Mouse (Mus musculus): ENCODE data around the gene Alk. TPM values are rescaled to one million over a fixed set of nuclear protein-coding genes. Genes with fewer than 3 reads are reported as not detected.

Alk gene
- total and polyA plus RNA-seq, 3 experiments = 0.02 TPM; not detected in 2

- TF ChIP-seq EP300 (IDR thresholded peaks at IDR 0.05; ENCODE audit: insufficient read depth, low read depth, low read length) = no peak
- TF ChIP-seq CTCF (IDR thresholded peaks at IDR 0.05) = no peak
- TF ChIP-seq POLR2A (IDR thresholded peaks at IDR 0.05; ENCODE audit: insufficient read depth, low read depth, low read length) = no peak
- no peaks in the 10 kb centered on the region for H3K27me3 ChIP-seq (ENCODE audit: control insufficient read depth, insufficient read depth, low read length)
- no peak overlapping the region for H3K27ac ChIP-seq
- no peaks in the 10 kb centered on the region for H3K36me3 ChIP-seq (ENCODE audit: control insufficient read depth, insufficient read depth, low read length)
- no peak for DNase-seq
- intact Hi-C loops (cut with DNase I) = no loop called here
- no peaks in the 10 kb centered on the region for H3K79me2 ChIP-seq (replicated peaks; ENCODE audit: control insufficient read depth, insufficient read depth, low read length)
- H3K9ac ChIP-seq (ENCODE audit: low read depth, low read length) = no peak overlapping the region
- 95% methylated on average over 4 of the region's 4 CpGs for WGBS
- H3K4me1 ChIP-seq (ENCODE audit: control insufficient read depth, insufficient read depth, low read length) = no peaks in the 10 kb centered on the region
- H3K4me3 ChIP-seq = no peak overlapping the region
Observed at GRCm38 (mm10) chr17:72111528-72111927, 492.9 kb downstream of the Alk start.

GRCm38 (mm10) chr17:72087261-72087703 lies 517.1 kb downstream of the Alk start:
- TF ChIP-seq EP300 (IDR thresholded peaks at IDR 0.05; ENCODE audit: insufficient read depth, low read depth, low read length) (no peak), CTCF (IDR thresholded peaks at IDR 0.05) (peak; percentile 18; the same call in 1 of the 2 replicates)
- Histone ChIP-seq H3K27ac (no peak overlapping the region), H3K4me1 (ENCODE audit: control insufficient read depth, insufficient read depth, low read length) (no peaks in the 10 kb centered on the region), H3K27me3 (ENCODE audit: control insufficient read depth, insufficient read depth, low read length) (no peaks in the 10 kb centered on the region), H3K36me3 (ENCODE audit: control insufficient read depth, insufficient read depth, low read length) (no peaks in the 10 kb centered on the region), H3K9ac (ENCODE audit: low read depth, low read length) (no peak overlapping the region), H3K79me2 (replicated peaks; ENCODE audit: control insufficient read depth, insufficient read depth, low read length) (no peaks in the 10 kb centered on the region), H3K4me3 (no peak overlapping the region)
- intact Hi-C loops (cut with DNase I) = no loop called here
- DNase-seq = no peak
- WGBS = 63% methylated on average over 12 of the region's 12 CpGs

- Histone ChIP-seq H3K4me3 (no peak overlapping the region), H3K79me2 (replicated peaks; ENCODE audit: control insufficient read depth, insufficient read depth, low read length) (no peaks in the 10 kb centered on the region), H3K27me3 (ENCODE audit: control insufficient read depth, insufficient read depth, low read length) (no peaks in the 10 kb centered on the region), H3K36me3 (ENCODE audit: control insufficient read depth, insufficient read depth, low read length) (no peaks in the 10 kb centered on the region), H3K4me1 (ENCODE audit: control insufficient read depth, insufficient read depth, low read length) (no peaks in the 10 kb centered on the region), H3K9ac (ENCODE audit: low read depth, low read length) (no peak overlapping the region), H3K27ac (no peak overlapping the region)
- no peak for DNase-seq
- TF ChIP-seq POLR2A (IDR thresholded peaks at IDR 0.05; ENCODE audit: insufficient read depth, low read depth, low read length) = no peak
- no peak for TF ChIP-seq EP300 (IDR thresholded peaks at IDR 0.05; ENCODE audit: insufficient read depth, low read depth, low read length)
- no peak for TF ChIP-seq CTCF (IDR thresholded peaks at IDR 0.05)
- intact Hi-C loops (cut with DNase I) = no loop called here
- WGBS = 76% methylated on average over 2 of the region's 2 CpGs
Observed at GRCm38 (mm10) chr17:72081396-72081795, 523.0 kb downstream of the Alk start.

- H3K9ac ChIP-seq (ENCODE audit: low read depth, low read length) = no peak overlapping the region
- H3K4me1 ChIP-seq (ENCODE audit: control insufficient read depth, insufficient read depth, low read length) = no peaks in the 10 kb centered on the region
- H3K79me2 ChIP-seq (replicated peaks; ENCODE audit: control insufficient read depth, insufficient read depth, low read length) = no peaks in the 10 kb centered on the region
- intact Hi-C loops (cut with DNase I) = no loop called here
- H3K4me3 ChIP-seq = no peak overlapping the region
- H3K27me3 ChIP-seq (ENCODE audit: control insufficient read depth, insufficient read depth, low read length) = no peaks in the 10 kb centered on the region
- no peak for DNase-seq
- 28% methylated on average over 12 of the region's 12 CpGs for WGBS
- no peaks in the 10 kb centered on the region for H3K36me3 ChIP-seq (ENCODE audit: control insufficient read depth, insufficient read depth, low read length)
- H3K27ac ChIP-seq = no peak overlapping the region
- TF ChIP-seq CTCF (IDR thresholded peaks at IDR 0.05) (no peak), EP300 (IDR thresholded peaks at IDR 0.05; ENCODE audit: insufficient read depth, low read depth, low read length) (no peak), POLR2A (IDR thresholded peaks at IDR 0.05; ENCODE audit: insufficient read depth, low read depth, low read length) (no peak)
Observed at GRCm38 (mm10) chr17:72076306-72076921, 528.0 kb downstream of the Alk start.

GRCm38 (mm10) chr17:72071871-72072270 lies 532.6 kb downstream of the Alk start:
- 53% methylated on average over 1 of the region's 1 CpGs for WGBS
- TF ChIP-seq POLR2A (IDR thresholded peaks at IDR 0.05; ENCODE audit: insufficient read depth, low read depth, low read length) (no peak), EP300 (IDR thresholded peaks at IDR 0.05; ENCODE audit: insufficient read depth, low read depth, low read length) (no peak), CTCF (IDR thresholded peaks at IDR 0.05) (no peak)
- Histone ChIP-seq H3K9ac (ENCODE audit: low read depth, low read length) (no peak overlapping the region), H3K27me3 (ENCODE audit: control insufficient read depth, insufficient read depth, low read length) (no peaks in the 10 kb centered on the region), H3K79me2 (replicated peaks; ENCODE audit: control insufficient read depth, insufficient read depth, low read length) (no peaks in the 10 kb centered on the region), H3K4me3 (no peak overlapping the region), H3K36me3 (ENCODE audit: control insufficient read depth, insufficient read depth, low read length) (no peaks in the 10 kb centered on the region), H3K4me1 (ENCODE audit: control insufficient read depth, insufficient read depth, low read length) (no peaks in the 10 kb centered on the region), H3K27ac (no peak overlapping the region)
- no peak for DNase-seq
- intact Hi-C loops (cut with DNase I) = no loop called here

- Histone ChIP-seq H3K9ac (ENCODE audit: low read depth, low read length) (no peak overlapping the region), H3K4me1 (ENCODE audit: control insufficient read depth, insufficient read depth, low read length) (no peaks in the 10 kb centered on the region), H3K4me3 (no peak overlapping the region), H3K27me3 (ENCODE audit: control insufficient read depth, insufficient read depth, low read length) (no peaks in the 10 kb centered on the region), H3K27ac (no peak overlapping the region), H3K79me2 (replicated peaks; ENCODE audit: control insufficient read depth, insufficient read depth, low read length) (no peaks in the 10 kb centered on the region), H3K36me3 (ENCODE audit: control insufficient read depth, insufficient read depth, low read length) (no peaks in the 10 kb centered on the region)
- DNase-seq = no peak
- intact Hi-C loops (cut with DNase I) = no loop called here
- 75% methylated on average over 6 of the region's 6 CpGs for WGBS
- no peak for TF ChIP-seq POLR2A (IDR thresholded peaks at IDR 0.05; ENCODE audit: insufficient read depth, low read depth, low read length)
- no peak for TF ChIP-seq EP300 (IDR thresholded peaks at IDR 0.05; ENCODE audit: insufficient read depth, low read depth, low read length)
- no peak for TF ChIP-seq CTCF (IDR thresholded peaks at IDR 0.05)
Observed at GRCm38 (mm10) chr17:72068176-72068575, 536.3 kb downstream of the Alk start.
